Mouse (Mus musculus) adrenal gland, adult 2 months (tissue): Measurements from ENCODE around the gene Polr1a. TPM values are rescaled to one million over a fixed set of nuclear protein-coding genes. Genes with fewer than 3 reads are reported as not detected.

Source experiments
- DNase-seq: peaks from one replicate; pipeline ENCODE4 v3.0.0; 2021
- polyA plus RNA-seq: library from polyadenylated mRNA; depleted of rRNA; stranded (reverse); fragments of >200 nt; gene quantifications from 2 replicates; pipeline ENCODE4 v1.2.3, GENCODE M21; 2012; rRNA removed
- total RNA-seq, 2 experiments: library from RNA; stranded (reverse); gene quantifications; 2 replicates each; pipeline ENCODE4 v1.2.3; 2021

Polr1a gene
- total and polyA plus RNA-seq, 3 experiments, result 36.0 to 82.0 (median 58.7) TPM

DNA sequence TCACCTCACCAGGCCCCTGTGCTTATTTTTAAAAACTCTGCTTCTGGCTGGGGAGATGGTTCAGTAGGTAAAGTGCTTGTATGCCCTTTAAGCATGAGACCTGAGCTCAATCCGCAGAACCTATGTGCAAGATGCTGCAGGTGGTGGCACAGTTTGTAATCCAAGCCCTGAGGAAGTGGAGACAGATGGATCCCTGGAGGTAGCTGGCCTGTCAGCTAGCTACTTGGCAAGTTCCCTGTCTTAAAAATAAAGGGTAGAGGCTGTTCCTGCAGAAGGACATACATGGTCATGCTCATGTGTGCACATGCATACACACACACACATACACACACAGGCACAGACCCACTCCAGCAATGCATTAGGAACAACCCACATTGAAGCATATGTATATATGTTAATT, 88.4 kb downstream of the Polr1a start:
- no peak for DNase-seq

DNA sequence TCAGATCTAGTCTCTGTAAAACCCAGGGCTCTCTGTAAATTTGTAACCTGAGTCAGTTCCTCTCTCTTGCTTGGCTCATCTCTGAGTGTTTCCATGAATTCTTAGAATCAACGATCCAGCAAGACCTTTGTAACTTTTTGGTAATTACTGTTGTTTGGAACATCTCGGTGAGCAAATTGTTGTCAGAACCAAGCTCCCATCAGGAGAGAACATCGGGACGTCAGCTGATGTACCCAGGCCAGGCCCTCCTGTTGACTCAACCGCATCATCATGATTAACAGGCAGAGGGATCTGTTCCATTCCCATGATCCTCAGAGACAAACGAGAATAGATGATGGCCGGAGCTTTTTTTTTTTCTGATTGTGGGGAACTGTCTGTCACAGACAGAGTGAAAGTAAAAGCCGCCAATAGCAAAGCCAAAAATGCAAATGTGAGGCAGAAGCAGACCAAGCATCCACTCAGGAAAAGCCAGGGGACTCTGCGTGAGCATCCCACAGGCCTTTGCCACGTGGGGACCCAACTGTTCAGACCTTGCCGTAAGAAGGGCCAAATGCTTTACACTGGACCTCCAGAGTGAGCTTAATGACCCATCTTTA, 91.2 kb downstream of the Polr1a start:
- DNase-seq, result no peak

DNA sequence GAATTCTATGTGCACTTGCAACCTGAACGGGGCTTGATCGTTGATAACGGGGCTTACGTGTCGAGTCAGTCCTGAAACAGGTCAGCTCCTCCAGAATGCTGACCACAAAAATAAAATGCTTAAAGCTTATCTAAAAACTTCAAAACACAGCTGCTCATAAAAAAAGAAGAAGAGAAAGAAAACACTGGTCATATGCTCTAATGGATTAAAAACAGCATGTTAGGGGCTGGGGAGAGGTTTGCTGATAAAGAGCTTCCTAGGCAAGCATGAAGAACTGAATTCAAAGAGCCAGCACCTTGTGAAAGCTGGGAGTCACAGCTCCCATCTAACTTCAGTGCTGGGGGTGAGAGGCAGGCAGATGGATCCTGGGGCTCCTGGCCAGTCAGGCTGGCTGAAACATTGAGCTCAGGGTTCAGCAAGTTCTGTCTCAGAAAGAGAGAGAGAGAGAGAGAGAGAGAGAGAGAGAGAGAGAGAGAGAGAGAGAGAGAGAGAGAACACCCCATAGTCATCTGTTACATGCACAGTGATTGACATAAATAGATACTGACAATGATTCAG, 92.4 kb downstream of the Polr1a start:
- DNase-seq, result no peak

DNA sequence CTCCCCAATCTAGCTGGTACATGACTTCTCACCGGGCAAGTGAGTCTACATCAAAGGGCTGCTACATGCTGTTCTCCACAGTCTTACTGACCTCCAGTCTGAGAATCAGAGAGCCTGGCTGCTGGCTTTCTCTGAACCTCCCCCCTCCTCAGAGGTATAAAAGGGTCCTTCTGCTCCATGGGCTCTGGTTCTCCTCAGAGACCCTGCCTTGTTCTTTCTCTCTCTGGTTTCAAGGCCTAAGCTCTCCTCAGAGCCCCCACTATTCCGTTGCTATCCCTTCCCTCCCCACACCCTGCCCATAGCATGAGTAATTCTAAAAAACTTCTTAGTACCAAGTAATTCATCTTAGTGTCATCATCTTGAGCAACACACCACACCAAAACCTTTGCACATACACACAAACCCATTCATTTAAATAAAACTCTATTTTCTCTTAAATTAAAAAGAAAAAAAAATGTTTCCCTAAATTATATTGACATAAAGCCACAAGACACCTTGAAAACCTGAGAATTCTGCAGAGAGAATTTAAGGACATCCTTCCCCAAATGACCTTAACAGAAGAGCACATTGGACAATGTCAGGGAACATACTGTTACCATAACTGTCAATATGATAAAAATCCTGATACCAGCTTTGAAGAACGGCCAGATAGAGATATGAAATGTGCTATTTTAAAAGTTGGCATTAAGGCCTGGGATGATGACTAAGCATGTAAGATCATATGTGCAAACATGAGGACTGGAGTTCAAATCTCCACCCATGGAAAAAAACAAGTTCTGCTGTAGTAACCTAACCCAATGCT, 98.8 kb downstream of the Polr1a start:
- peak; percentile 50 for DNase-seq

DNA sequence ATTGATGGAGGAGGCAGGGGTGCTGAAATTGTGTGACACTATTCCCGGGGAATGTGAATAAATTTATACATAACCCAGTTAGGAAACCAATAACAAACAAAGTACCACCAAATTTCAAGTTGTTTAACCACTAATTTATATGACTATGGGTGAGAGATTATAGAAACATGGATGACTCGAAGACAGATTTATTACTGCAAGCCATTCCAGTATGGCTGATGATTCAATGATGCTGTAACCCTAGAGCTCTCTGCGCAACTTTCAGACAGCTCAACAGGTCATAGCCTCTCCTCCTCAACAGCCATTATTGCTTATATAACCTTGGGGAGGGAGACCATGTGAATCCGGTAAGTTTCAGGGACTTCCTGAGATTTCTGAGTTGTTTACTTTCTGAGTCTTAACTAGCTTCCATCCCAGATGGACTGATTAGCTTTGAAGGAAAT, 99.4 kb downstream of the Polr1a start:
- DNase-seq, result no peak

DNA sequence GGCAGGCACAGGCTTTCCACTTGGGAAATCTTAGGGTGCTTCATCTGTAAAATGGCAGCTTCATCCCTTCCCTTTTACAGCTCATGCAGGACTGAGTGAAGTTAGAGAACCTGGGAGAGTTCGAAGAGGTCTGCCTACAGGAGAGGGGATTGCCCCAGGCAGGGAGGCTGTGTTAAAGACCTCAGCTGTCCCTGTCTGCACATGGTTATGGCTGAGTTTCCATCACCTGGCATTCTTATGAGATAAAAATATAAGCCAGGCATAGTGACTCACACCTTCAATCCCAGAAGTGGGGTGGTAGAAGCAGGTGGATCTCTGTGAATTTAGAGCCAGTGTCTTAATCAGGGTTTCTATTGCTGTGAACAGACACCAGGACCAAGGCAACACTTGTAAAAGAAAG, 100.6 kb downstream of the Polr1a start:
- no peak for DNase-seq

DNA sequence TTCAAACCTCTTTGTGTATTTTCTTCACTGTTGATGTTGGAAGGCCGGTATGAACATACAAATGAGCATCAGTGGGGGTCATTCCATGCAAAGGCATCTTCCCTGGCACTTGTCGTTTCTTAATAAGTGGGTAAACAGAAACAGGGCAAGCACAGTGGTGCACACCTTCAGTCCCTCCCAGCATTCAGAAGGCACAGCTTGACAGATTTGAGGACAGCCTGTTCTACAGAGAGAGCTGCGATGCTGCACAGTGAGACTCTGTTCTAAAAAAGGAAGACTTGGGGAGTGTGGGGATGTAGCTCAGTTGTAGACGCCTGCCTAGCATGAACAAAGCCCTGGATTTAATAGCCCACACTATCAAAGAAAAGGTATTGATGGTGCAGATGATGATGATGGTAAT, 105.2 kb downstream of the Polr1a start:
- no peak for DNase-seq

DNA sequence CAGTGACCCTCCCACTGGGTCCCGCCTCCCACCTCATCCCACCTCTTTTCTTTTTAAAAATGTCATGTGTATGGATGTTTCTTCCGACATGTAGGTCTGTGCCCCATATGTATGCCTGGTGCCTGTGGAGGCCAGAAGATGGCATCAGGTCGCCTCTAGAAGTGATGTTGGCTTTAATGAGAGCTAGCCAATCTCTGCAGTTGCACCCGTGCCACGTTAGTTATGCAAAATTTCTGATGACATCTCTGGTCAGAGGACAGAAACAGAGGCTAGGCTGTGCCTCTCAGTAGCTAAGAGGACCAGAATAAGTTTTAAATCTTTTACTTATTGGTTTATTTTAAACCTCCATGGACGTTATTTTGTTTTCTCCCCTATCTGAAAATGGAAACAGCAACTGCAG, 109.2 kb downstream of the Polr1a start:
- DNase-seq, result no peak

DNA sequence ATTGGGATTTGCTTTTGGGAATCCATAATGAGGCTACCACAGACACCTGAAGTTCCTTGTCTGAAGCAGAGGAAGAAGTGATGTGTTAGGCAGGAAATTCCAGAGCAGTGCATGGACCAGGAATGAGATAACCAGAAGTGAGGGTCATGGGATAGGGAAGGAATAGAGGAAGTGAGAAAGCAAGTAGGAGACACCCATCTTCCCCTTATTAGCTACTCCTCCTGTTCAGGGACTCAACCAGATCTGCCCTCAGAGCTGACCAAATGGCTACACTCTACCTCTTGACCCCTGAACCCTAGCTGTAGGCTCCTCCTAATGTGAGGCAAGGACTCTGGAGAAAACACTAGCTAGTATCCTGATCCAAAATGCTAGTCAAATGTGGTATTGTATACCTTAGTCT, 116.6 kb downstream of the Polr1a start:
- DNase-seq, result no peak

DNA sequence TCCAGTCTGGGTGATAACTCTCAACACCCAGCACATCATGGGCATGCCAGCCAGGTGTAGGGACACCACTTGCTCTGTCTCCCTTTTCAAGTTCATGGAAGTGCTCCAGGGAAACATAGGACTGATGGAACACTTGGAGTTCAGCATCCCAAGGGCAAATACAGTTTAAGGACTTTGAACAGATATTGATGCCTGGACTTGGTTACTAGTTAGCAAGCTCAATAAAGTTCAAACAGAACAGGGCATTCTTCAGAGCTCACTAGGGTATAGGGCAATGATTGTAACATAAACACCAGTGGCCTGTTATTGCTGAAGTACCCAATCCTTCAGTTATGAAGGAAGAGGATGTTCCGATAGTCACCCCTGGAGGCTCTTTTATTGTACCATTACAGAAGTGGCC, 119.2 kb downstream of the Polr1a start:
- DNase-seq, result no peak

DNA sequence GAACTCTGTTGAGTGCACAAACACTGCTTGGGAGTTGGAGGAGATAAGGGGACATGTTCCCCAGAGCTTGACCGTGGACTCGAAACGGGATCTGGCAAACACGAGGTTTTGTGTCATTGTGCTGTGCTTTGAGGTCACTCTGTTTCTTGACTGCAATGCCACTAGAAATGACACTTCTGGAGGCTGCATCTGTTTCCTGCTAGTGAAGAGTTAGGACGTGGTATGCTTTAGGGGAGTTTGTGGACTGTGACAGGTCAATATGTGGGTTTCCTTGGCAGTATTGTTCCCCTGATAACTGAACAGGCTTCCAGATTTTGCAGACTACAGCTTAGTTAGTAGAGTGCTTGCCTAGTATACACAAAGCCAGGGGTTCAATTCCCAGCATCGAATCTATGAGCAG, 120.8 kb downstream of the Polr1a start:
- no peak for DNase-seq

Other genes starting within 250 kb of the Polr1a start
- 1 to 10 TPM; 5.4 to 5.8 TPM for gene Reep1, start 201.5 kb upstream of the Polr1a start, total RNA-seq
- gene Reep1, start 201.5 kb upstream of the Polr1a start, polyA plus RNA-seq, result 2.8 and 3.7 TPM in 2 replicates
- 10 to 100 TPM; 43.0 to 49.0 TPM for gene Mrpl35, start 82.1 kb upstream of the Polr1a start, total RNA-seq
- 2.6 and 2.9 TPM in 2 replicates for gene Mrpl35, start 82.1 kb upstream of the Polr1a start, polyA plus RNA-seq
- 100 to 1,000 TPM; 315 to 398 TPM for gene Immt, start 77.7 kb upstream of the Polr1a start, total RNA-seq
- gene Immt, start 77.7 kb upstream of the Polr1a start, polyA plus RNA-seq, result 96.6 and 110 TPM in 2 replicates
- gene Ptcd3, start 303 bp upstream of the Polr1a start, total RNA-seq, result 10 to 100 TPM; 97.0 to 98.1 TPM
- 2.9 and 3.1 TPM in 2 replicates for gene Ptcd3, start 303 bp upstream of the Polr1a start, polyA plus RNA-seq
- 100 to 1,000 TPM; 137 to 188 TPM for gene St3gal5, start 188.5 kb downstream of the Polr1a start, total RNA-seq
- 149 and 235 TPM in 2 replicates for gene St3gal5, start 188.5 kb downstream of the Polr1a start, polyA plus RNA-seq